Mouse (Mus musculus) A20 (cell line): Measurements from ENCODE around the gene Plcd3.

Source experiments
- DNase-seq: peaks from one replicate; pipeline ENCODE4 v3.0.0-alpha.2; 2011; ENCODE audit warnings: low read depth, low spot score

Plcd3 gene

GRCm38 (mm10) chr11:103117591-103118009, 16.1 kb upstream of the Plcd3 start:
- DNase-seq: no peak

DNA sequence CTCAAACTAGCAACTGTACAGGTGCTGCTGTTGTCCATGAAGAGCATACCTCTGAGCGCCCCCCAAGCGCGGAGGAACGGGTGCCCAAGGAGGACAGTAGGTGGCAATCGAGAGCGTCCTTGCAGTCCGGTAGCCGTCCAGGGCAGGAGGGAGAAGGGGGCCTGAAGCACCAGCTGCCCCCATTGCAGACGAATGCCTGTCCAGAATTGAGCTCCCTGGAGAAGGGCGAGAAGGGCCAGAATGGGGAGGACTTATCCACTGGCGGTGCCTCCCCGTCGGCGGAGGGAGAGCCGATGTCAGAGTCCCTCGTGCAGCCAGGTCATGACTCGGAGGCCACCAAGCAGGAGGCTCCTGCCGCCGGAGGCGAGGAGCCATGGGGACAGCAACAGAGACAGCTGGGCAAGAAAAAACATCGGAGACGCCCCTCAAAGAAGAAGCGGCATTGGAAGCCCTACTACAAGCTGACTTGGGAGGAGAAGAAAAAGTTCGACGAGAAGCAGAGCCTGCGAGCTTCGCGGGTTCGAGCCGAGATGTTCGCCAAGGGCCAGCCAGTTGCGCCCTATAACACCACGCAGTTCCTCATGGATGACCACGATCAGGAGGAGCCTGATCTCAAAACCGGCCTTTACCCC, 15.6 kb upstream of the Plcd3 start:
- no peak for DNase-seq

GRCm38 (mm10) chr11:103116008-103116818, 14.8 kb upstream of the Plcd3 start, which contains the start of gene Hexim1:
TSS of gene Hexim1 (plus strand) at chr11:103116231.
- peak; percentile 100 for DNase-seq

DNA sequence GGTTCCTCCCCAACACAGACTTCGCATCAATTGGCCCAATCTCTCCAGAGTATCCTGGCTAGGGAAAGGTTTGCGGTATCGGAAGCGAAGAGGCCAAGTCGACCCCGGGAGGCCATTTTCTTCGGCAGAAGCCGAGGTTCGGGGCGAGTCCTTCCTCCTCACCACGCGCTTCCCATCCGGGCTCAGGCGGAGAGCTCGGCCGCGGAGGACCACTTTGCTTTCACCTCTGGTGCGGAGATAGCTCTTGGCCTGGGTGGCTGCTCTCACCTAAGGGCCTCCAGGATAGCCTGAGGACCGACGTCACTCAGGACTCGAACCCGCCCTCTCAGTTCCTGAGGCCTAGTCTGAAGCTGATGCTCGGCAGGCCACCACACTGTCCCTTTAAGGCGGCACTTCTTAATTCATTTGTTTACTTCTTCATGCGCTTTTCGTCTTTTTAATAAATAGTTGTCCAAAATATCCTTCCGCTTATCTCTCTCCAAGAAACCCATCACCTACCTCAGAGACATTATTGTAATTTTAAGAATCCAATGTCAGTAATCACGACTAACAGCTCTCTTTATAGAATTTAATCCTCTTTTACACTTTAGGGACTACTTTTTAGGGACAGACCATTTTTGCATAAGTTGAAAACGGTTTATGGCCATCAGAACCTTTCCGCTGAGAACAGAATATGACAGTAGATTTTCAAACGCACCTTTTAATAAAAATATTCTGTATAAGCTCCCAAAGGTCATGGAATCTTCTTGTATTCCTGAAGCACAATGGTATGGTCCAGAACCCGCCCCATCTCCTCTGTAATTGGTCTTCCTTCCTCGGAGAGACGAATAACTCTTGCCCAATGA, 13.9 kb upstream of the Plcd3 start:
- peak; percentile 95 for DNase-seq

- peak; percentile 74 for DNase-seq
Measured at GRCm38 (mm10) chr11:103114270-103114943, 12.9 kb upstream of the Plcd3 start.

DNA sequence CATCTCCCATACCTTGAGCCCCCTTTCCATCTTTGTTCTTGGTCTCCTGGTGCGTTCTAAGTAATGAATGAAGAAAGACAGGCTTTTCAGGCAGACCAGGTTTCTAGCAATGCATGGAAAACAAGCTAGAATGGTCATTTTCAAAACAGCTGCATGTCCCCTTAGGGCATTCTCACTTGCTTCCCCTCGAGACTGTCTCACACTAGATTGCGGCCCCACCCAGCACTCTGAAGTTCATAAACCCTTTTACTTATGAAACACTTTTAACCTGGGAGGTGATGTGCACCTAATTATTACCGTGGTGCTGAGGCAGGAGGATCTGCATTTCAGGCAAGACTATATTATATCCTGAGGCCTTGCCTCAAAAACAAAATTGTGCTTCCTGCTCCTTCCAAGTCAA, 12.3 kb upstream of the Plcd3 start:
- DNase-seq: no peak

GRCm38 (mm10) chr11:103113005-103113404, 11.5 kb upstream of the Plcd3 start:
- no peak for DNase-seq

- no peak for DNase-seq
Measured at GRCm38 (mm10) chr11:103112552-103112912, 11.1 kb upstream of the Plcd3 start.

- DNase-seq: no peak
Measured at GRCm38 (mm10) chr11:103111881-103112551, 10.6 kb upstream of the Plcd3 start.

GRCm38 (mm10) chr11:103111301-103111700, 9.8 kb upstream of the Plcd3 start:
- no peak for DNase-seq

- DNase-seq: no peak
Measured at GRCm38 (mm10) chr11:103106386-103106785, 4.9 kb upstream of the Plcd3 start.

DNA sequence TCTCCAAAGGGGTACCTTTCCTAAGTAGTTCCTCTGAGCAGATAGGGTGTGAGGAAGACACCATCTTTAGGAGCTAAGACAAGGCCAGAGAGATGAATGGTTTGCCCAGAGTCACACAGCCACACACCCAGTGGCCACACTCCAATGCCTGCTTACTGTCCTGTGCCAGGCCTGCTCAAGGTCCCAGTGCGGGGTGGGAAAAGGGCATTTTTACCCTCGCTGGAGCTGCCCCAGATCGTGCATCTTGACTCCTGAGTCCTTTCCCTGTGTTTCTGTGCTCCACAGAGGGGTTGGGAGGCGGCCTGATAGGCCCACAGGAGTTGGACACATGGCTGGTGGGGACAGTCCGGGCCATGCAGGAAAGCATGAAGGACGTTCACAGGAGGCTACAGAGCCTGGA, 4.4 kb upstream of the Plcd3 start:
- no peak for DNase-seq

DNA sequence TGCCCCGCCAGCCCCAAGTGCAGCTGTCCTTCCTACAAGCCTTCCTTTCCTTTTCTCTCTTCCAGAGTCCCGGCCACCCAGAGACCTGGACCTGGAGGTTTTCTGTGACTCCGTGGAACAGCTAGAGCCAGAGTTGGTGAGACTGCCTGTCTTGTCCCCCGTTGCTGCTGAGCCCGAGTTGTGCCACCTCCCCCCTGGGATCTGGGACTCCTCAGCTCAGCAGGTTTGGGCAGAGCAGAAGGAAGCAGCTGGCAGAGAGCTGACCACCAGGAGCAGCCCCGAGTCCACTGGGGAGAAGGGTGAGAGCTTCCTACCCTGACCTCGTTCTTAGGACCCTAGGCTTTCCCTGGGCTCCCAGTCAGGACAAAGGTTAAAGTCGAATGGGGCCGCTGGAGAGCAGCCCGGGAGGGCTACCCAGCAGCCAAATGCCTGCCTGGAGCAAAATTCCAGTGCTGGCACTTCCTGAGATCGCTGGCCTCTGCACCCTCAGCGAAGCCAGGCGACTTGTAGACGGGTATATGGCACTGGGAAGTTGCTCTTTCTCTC, 3.8 kb upstream of the Plcd3 start:
- DNase-seq: no peak

- DNase-seq: no peak
Measured at GRCm38 (mm10) chr11:103104469-103104868, 3.0 kb upstream of the Plcd3 start.

- DNase-seq: peak; percentile 36
Measured at GRCm38 (mm10) chr11:103103621-103104020, 2.2 kb upstream of the Plcd3 start.

DNA sequence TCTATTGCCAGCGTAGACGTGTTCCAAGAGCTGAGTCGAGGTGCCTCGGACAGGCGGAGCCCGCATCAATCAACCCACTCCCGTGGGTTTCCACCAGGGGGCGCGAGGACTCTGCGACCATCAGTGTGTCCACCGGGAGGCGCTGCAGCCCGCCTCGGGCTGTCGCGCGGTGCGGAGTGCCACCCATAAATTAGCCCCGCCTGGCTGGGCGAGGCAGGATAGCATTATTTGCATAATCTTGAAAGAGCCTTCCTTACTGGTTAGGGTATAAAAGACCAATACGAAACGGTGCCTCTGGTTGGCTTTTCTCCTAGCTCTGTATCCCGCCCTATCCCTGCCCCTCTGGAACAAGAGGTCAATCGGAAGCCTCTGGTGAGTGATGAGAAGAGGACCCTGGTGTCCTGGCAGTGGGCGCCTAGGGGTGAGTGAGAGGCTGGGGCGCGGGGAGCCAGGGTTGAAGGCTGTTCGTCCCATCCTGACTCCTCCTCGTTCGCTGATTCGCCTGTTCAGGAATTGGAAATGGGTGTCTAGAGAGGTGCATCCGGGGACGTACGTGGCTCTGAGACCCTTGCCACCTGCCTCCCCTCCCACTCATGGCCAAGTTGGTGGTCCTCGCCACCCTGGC, 1.4 kb upstream of the Plcd3 start:
- peak; percentile 97 for DNase-seq

DNA sequence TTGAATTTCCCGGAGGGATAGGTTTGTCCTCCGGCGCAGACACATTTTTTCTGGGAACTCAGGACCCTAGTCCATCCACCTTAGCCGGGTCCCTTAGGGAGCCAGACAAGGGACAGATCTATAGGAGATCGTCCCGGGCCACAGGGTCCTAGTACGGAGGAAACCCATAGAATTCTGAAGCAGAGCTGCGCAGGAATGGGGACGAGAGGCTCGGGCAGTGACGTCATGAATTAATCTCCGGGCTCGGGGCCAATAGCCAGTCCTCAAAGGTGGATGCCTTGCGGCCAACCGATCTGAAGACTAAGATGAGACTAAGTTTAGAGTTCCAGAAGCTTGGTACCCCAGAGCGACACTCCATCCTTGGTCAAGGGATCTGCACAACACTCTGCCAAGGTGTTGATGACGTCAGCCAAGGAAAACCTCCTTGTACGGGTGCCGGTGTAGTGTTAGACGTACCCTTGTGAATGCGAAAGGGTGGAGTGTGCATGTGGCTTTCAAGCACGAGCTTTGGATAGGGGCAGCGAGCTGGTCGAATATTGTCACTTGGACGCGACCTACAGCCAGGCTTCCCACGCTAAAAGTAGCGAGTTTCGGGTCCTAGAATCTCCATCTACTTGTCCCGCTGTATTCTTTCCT, 526 bp upstream of the Plcd3 start:
- DNase-seq: no peak

- DNase-seq: peak; percentile 42
Measured at GRCm38 (mm10) chr11:103100361-103100760, 1.1 kb downstream of the Plcd3 start.

GRCm38 (mm10) chr11:103099352-103099940, 2.0 kb downstream of the Plcd3 start:
- DNase-seq: no peak
